Mouse (Mus musculus): ENCODE results near the gene Bzw1.

DNA sequence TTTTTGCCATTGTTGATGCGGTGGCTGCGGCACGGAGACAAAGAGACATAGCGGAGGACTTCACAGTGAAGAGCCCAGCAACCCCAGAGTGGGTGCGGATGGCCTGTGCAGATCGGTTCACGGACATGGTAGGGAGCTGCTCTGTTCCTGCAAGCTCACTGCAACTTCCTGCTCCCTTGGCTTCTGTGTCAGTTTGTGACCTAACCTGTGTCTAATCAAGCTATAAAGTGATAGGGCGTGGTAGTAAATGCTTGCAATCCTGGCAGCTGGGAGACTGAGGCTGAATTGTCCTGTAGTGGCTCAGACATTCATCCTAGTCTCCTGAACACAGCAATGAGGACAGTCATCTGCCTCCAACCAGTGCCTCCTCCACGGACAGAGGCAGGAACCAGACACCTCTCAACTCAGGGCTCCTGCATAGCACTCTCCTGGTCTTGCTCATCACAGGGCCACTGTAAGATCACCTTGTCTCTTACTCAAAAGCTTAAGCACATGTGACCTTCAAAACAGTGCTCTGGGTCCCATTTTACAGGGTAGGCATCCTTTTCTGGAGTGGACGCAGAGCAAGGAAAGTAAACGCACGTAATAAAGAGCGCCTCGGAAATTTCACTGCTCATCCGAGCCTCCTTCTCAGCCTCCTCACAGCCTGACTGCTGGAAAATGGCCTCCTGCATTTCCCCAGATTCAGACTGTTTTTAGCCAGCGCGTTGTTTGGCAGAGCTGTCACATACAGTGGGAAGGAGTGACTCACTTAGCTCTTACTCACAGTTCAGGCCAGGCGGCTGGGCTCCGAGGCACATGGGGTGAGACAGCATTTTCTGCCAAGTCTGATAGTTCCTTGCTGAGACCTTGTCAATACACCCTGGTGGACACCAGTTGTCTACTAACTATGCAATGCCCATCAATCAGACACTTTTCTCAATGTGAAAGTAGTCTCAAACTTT, 33.5 kb upstream of the Bzw1 start:
- TF ChIP-seq EP300 (IDR thresholded peaks at IDR 0.05; ENCODE audit: low read depth) (no peak), CTCF (IDR thresholded peaks at IDR 0.05; ENCODE audit: low read depth) (no peak)

Measured in heart, postnatal 0 days (tissue).